Mouse (Mus musculus) adrenal gland, adult 10 weeks (tissue): ENCODE measurements around the gene Chka. TPM values are rescaled to one million over a fixed set of nuclear protein-coding genes. Genes with fewer than 3 reads are reported as not detected.

Source experiments
- polyA plus RNA-seq: library from polyadenylated mRNA; stranded (reverse); fragments of 350-450 nt; fragmentation: Illumina TruSeq; extraction: RNeasy Lipid Tissue Mini Kit (QIAGEN cat#74804); gene quantifications from one replicate; pipeline ENCODE4 v1.2.3, GENCODE M21; 2014; ENCODE audit warnings: low read depth, low replicate concordance

The Chka gene
- 119 TPM for polyA plus RNA-seq

DNA sequence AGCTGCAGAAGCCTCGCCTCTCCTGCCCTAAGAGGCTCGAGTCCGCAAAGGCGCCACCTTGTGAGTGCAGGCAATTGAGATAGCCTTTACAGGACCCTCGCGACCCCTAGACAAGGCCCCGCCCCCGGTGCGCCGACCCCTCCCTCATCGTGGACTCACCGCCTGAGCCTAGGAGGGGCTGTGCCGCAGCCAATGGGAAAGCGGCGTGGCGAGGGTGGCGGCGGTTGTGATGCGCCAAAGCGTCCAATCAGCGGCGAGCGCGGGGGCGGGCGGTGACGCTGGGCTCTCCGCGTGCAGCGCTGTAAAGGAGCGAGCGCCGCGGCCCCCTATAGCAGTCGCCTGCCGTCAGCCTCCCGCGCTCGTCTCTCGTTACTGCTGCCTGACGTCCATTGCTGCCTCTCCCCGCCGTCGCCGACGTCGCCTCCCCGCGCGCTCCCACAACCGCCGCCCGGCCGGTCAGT, at the start of gene Chka:
TSS of gene Chka (plus strand) at position 272 of the 461 bp plus-strand sequence.

DNA sequence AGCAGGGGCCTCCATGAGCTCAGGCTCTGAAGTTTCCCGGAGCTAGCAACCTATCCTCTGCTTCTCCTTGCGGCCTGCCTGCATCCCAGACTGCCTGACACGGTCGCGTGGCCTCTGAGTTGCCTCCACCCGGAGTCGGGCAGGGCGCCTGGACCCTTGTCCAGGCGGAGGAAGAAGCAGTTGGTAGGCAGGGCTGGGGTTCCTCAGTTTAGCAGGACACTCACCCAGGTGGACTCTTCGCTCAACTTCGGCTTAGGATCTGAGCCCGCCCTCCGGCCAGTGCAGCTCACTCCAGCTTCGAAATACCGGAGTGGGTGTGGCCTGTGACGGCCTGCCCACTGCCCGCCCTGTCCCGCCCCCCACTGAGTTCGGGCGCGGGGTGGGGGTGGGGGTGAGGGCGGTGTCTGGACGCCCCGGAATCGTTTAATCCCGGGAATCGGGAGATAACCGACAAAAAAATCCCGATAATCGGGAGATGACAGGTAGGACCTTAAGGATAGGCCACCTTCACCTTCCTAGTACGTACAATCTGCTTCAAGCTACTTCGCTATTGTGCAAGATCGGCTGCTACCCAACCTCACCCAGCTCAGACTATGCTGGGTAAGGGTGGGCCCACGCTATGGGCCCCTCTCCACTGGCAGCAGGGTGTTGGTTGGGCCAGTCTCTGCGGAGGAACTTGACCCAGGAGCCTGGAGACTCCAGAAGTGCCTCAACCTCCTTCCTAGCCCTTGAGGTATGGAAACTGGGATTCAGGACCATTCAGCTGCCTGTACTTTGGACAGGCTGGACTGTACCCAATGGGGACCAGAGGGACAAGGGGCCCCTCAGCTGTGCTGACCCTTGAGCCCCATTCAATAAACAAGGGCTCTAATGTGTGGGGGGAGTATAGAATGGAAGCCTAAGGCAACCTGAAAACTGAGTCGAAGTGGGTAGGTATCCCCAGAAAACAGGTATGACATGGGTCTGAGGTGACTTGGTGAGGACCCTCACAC, 55.5 kb downstream of the Chka start, which contains the start of gene Tcirg1:
TSS of gene Tcirg1 (minus strand) at position 339 of the 992 bp plus-strand sequence.

DNA sequence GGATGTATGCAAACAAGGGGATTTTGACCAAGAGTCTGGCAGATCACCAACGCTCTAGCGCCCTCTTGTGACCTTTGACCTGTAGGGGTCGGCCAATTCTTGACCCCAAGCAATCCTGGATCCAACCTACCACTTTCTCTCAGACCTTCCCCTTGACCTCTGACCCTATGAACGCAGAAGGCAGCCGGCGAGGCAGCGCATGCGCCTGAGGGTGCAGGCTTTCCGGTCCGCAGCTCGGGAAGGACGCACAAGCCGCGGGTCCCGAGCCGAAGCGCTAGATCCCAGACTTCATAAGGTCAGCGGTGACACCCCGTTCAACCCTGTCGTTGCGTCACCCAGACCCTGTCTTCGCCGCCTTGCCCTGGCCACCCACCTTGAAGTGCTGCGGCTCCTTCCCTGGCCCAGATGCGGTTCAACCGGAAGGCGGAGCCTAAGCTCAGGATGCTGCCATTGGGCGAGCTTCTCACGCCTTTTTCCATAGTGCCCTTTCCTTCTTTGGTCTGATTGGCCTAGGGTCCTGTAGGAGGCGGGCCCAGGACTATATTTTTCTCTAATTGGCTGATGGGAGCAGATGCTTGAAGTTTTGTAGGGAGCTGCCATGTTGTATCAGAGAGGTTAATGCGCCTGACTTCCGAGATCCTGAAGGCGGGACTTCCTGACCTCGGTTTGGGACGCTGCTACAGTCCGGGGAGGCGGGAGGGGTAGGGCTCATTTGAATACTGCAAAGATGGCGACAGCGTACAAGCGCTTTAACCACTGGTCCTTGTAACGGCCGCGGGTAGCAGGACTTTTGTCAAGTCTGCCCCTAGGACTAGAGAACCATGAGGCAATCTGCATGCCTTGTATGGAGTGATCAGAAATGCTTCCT, 61.0 kb downstream of the Chka start, which contains the start of gene Ndufs8:
TSS of gene Ndufs8 (minus strand) at position 438 of the 868 bp plus-strand sequence.

DNA sequence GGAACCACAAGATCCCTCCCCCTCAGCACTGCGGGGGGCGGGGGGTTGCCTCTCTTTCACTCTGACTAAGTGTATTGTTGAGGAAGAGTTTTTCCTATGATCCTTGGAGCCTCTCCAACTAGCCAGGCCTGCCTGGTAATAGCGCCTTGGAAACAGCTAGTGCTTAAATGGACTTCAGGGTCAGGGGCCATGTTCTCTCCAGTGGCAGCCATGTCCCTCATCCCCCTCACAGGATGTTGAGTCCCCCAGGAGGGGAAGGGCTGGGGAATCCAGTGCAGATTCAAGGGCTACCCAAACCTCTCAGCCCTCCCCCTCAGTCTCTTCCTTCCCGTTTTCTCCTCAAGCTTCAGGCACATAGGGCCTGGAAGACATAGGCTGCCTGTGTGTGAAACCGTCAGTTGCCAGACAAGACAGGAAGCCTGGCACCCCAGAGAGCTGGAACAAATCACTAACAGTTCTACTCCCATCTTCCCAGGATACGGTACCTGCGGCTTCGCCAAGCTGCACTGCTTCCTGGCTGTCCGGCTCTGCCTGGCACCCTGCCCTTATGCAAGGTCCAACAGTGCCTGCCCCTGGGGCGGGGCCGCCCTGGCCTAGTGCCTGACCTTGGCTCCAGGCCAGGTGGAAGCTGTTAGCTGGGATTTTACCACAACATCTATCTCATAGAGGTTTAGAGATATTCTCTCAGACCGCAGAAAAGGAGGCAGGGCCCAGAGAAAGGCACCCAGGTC, 77.8 kb downstream of the Chka start, which contains the start of gene Aldh3b1:
TSS of gene Aldh3b1 (minus strand) at position 598 of the 731 bp plus-strand sequence.

DNA sequence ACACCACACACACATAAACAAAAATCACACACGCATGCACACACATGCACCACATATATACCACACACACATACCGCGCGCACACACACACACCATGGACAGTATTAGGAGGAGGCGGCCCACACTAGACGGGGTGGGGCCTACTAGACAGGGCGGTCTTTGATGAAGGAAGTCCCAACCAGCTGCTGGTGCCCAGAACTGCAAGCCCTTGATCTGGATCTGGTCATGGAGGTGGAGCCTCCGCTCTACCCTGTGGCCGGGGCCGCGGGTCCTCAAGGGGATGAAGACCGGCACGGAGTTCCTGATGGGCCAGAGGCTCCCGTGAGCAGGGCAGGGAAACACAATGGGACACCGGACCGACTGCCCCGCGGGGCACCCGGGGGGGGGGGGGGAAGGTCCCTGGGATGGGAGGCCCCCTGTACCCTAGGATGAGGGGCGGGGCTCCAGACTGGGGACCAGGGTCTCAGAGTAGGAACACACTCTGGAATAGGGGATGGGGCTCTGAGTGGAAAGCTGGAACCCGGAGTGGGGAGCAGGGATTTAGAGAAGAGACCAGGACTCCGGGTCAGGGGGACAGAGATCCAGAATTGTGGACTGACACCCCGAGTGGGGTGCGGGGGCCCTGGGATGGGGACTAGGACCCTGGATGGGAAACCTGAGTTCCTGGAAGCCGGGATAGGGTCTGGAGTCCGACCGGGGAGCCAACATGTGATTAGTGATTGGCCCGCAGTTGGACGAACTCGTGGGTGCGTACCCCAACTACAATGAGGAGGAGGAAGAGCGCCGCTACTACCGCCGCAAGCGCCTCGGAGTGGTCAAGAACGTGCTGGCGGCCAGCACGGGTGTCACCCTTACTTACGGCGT, 83.7 kb downstream of the Chka start, which contains the start of gene Unc93b1:
TSS of gene Unc93b1 (plus strand) at position 155 of the 864 bp plus-strand sequence.

Other genes starting within 250 kb of the Chka start
- 1.7 TPM for gene Lrp5, start 165.2 kb upstream of the Chka start, polyA plus RNA-seq
- gene 1810055G02Rik, start 143.5 kb upstream of the Chka start, polyA plus RNA-seq: 6.4 TPM
- gene Kmt5b, start 84.4 kb upstream of the Chka start, polyA plus RNA-seq: 203 TPM
- gene Tcirg1, start 55.4 kb downstream of the Chka start, polyA plus RNA-seq: 2.0 TPM
- 10.0 TPM for gene Ndufs8, start 61.0 kb downstream of the Chka start, polyA plus RNA-seq
- 9.5 TPM for gene Aldh3b1, start 78.0 kb downstream of the Chka start, polyA plus RNA-seq
- gene Unc93b1, start 83.4 kb downstream of the Chka start, polyA plus RNA-seq: 2.3 TPM
- not detected for gene Aldh3b3, start 106.9 kb downstream of the Chka start, polyA plus RNA-seq
- gene Aldh3b2, start 120.6 kb downstream of the Chka start, polyA plus RNA-seq: 0.99 TPM
- gene Acy3, start 134.8 kb downstream of the Chka start, polyA plus RNA-seq: 3.2 TPM
- gene Tbx10, start 141.0 kb downstream of the Chka start, polyA plus RNA-seq: not detected
- gene Nudt8, start 148.8 kb downstream of the Chka start, polyA plus RNA-seq: not detected
- not detected for gene Gm49405, start 148.9 kb downstream of the Chka start, polyA plus RNA-seq
- gene Doc2g, start 151.5 kb downstream of the Chka start, polyA plus RNA-seq: not detected
- 6.6 TPM for gene Ndufv1, start 161.0 kb downstream of the Chka start, polyA plus RNA-seq
- gene Gstp1, start 186.2 kb downstream of the Chka start, polyA plus RNA-seq: 19.5 TPM
- 9.4 TPM for gene Gstp2, start 194.2 kb downstream of the Chka start, polyA plus RNA-seq
- not detected for gene Gstp3, start 207.8 kb downstream of the Chka start, polyA plus RNA-seq
- gene Cabp2, start 229.8 kb downstream of the Chka start, polyA plus RNA-seq: not detected
- 1.1 TPM for gene Cdk2ap2, start 245.4 kb downstream of the Chka start, polyA plus RNA-seq
- 0.87 TPM for gene Pitpnm1, start 248.2 kb downstream of the Chka start, polyA plus RNA-seq